Mouse (Mus musculus) neural tube, embryonic 14.5 days (tissue): ENCODE measurements around the gene C130074G19Rik. TPM values are rescaled to one million over a fixed set of nuclear protein-coding genes. Genes with fewer than 3 reads are reported as not detected.
A peak's percentile ranks its signal among the peaks of the same experiment; 100 is the strongest.

ENCODE experiments used
- ATAC-seq: fragments of 200-750 bp; cut with Nextera tagmentation; 2 replicates; pipeline ENCODE4 v1.8.0; 2017; ENCODE audit warnings: low read depth, mild to moderate bottlenecking, moderate TSS enrichment, moderate library complexity
- H3K27ac ChIP-seq: fragments of 300-500 bp; sonication (generic); 2 replicates; pipeline ENCODE4 v1.5.1; 2014; ENCODE audit warnings: low read depth, mild to moderate bottlenecking, control low read depth, low read length, moderate library complexity, mixed read lengths
- H3K27me3 ChIP-seq: fragments of 300-500 bp; sonication (generic); 2 replicates; pipeline ENCODE4 v1.6.1; 2014; ENCODE audit warnings: low read length; ENCODE audit not compliant: control insufficient read depth, insufficient read depth
- H3K36me3 ChIP-seq: fragments of 300-500 bp; sonication (generic); 2 replicates; pipeline ENCODE4 v1.6.1; 2014; ENCODE audit warnings: low read length, mixed read lengths; ENCODE audit not compliant: control insufficient read depth, insufficient read depth
- H3K4me1 ChIP-seq: fragments of 300-500 bp; sonication (generic); 2 replicates; pipeline ENCODE4 v1.6.1; 2014; ENCODE audit warnings: low read length; ENCODE audit not compliant: control insufficient read depth, insufficient read depth
- H3K4me2 ChIP-seq: fragments of 300-500 bp; sonication (generic); 2 replicates; pipeline ENCODE4 v1.6.1; 2014; ENCODE audit warnings: mild to moderate bottlenecking, low read depth, low read length, control low read depth
- H3K4me3 ChIP-seq: fragments of 300-500 bp; sonication (generic); 2 replicates; pipeline ENCODE4 v1.5.1; 2014; ENCODE audit warnings: low read depth, low read length, control low read depth, mixed read lengths
- H3K9ac ChIP-seq: fragments of 300-500 bp; sonication (generic); replicated peaks from 2 replicates; pipeline ENCODE4 v1.6.1; 2014; ENCODE audit warnings: low read depth, mild to moderate bottlenecking, control low read depth, low read length, mixed read lengths
- H3K9me3 ChIP-seq: fragments of 300-500 bp; sonication (generic); 2 replicates; pipeline ENCODE4 v1.6.1; 2016; ENCODE audit warnings: low read length; ENCODE audit not compliant: control insufficient read depth
- WGBS: fragments of 180-500 bp; shearing (Covaris S2); extraction: QIAGEN DNeasy Blood & Tissue Kit; methylation state at CpG from one replicate; pipeline ENCODE4 v1.1.7; 2014; 5-methylcytosine and 5-hydroxymethylcytosine counted together
- polyA plus RNA-seq: library from polyadenylated mRNA; unstranded; fragments of >200 nt; fragmentation: Nextera tagmentation; extraction: Ambion mirVana; gene quantifications from 2 replicates; pipeline ENCODE4 v1.2.1, GENCODE M21; 2014

C130074G19Rik gene
- polyA plus RNA-seq = 0.48 and 1.6 TPM in 2 replicates

DNA sequence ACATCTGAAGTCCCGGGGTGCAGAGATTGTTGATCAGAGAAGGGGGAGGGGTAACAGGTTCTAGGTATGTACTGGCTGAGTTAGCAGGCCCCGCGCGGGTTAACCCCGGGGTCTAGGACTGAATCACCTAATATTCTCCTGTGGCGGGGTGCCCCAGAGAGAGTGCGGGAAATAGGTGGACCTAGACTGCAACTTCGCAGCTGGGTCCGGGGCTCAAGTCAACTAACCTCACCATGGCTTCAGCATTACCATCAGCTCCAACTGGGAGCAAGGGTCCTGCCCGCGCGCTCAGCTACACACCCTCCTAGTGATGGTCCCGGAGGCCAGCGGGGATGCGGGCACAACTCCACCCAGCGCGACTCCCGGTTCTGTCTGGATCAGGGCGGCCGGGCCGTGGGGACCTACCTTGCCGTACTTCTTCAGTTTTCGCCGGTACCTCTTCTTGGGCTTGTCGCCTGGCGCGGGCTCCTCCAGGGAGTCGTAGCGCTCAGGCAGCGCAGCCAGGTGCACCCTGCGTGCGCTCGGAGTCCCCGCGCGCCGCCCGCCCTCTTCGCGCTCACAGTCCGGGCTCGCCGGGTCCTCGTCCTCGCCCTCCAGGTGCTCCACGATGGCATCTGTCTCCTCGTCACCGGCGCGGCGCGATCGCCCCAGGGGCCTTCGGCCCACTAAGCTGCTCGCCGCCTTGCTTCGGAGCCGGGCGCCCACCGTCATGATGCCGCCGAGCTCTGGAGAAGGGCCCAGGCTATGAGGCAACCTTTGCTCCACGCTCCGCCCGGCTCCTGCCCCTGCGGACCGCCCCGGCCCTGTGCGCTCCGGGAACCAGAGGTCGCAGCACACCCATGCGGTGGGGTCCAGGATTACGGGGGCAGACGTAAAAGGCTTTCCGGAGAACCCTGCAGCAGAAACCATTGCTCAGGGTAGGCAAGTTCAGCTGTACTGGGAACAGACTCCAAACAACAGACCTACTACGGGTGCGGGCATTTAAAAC, at the start of gene C130074G19Rik:
Gene C130074G19Rik (minus strand): TSS at position 938 of the 988 bp plus-strand sequence.
- whole genome bisulfite sequencing = 2% methylated on average over 77 of the region's 77 CpGs
- Histone ChIP-seq H3K4me1 (0 out of 2 replicates have a peak, but pooled peaks cover 4% of the 10 kb centered on the region), H3K4me3 (peak within 1 kb of the TSS; percentile 39), H3K9me3 (no peaks in the 10 kb centered on the region), H3K4me2 (peak within 1 kb of the TSS; percentile 68), H3K27ac (no peak within 1 kb of the TSS), H3K36me3 (no peaks in the 10 kb centered on the region), H3K27me3 (peaks cover 14% of the 10 kb centered on the region), H3K9ac (peak within 1 kb of the TSS; percentile 48)
- peak; percentile 38; the same call in 1 of the 2 replicates for ATAC-seq

DNA sequence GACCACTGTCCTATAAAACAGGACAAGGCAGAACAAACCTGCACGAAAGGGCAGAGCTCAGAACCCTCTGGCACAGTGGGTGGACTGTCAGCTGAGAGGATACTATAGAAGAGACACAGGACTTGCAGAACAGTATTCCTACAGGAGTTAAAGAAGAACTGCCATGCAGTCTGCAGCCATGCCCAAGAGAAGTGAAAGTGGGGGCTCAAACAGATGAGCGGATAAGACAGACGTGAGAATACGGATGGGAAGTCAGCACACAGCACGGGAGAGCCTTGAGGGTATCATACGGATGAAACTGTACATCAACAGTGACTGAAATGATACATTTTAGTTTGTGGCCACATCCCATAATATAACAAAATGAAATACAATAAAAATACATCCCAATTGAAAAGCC, 48.1 kb upstream of the C130074G19Rik start:
- ATAC-seq = no peak
- H3K27ac ChIP-seq = no peak overlapping the region
- H3K4me1 ChIP-seq = no peaks in the 10 kb centered on the region
- H3K4me2 ChIP-seq = no peak overlapping the region
- H3K9ac ChIP-seq = no peak overlapping the region
- H3K4me3 ChIP-seq = no peak overlapping the region
- H3K9me3 ChIP-seq = no peaks in the 10 kb centered on the region
- H3K27me3 ChIP-seq = no peaks in the 10 kb centered on the region
- H3K36me3 ChIP-seq = peaks cover 5% of the 10 kb centered on the region
- 79% methylated on average over 6 of the region's 6 CpGs for WGBS

DNA sequence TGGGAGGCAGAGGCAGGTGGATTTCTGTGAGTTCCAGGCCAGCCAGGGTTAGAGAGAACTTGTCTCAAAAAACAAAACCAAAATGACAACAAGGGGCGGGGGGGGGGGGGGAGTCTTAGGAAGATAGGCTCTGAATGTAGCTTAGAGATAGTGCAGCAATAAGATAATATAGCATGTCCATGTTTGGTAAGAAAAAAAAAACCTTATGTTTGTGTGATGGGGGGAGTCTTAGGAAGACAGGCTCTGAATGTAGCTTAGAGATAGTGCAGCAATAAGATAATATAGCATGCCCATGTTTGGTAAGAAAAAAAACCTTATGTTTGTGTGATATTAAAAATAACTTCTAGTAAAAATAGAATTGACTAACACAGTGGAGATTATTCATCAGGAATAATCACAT, 45.4 kb upstream of the C130074G19Rik start:
- WGBS = 100% methylated on average over 1 of the region's 1 CpGs
- Histone ChIP-seq H3K4me3 (no peak overlapping the region), H3K27ac (no peak overlapping the region), H3K4me2 (no peak overlapping the region), H3K36me3 (peaks cover 8% of the 10 kb centered on the region), H3K9ac (no peak overlapping the region), H3K4me1 (no peaks in the 10 kb centered on the region), H3K9me3 (no peaks in the 10 kb centered on the region), H3K27me3 (no peaks in the 10 kb centered on the region)
- ATAC-seq = no peak

DNA sequence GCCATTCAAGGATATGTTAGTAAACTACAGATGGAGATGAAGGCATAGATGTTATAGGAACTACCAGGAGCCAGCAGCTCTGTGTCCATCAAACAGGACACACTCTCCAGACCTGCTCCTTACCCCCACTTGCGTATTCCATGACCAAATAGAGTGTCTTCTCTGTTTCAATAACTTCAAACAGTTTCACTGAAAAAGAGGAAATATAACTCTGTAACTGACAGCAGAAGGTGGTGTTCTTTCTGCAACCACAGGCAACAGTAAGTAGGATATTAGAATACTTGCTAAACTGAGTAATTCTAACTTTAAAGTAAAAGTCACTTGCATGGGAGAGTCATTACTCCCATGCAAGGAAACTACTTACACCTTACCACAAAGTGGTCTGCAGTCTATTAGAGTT, 44.9 kb upstream of the C130074G19Rik start:
- Histone ChIP-seq H3K36me3 (peaks cover 12% of the 10 kb centered on the region), H3K9me3 (no peaks in the 10 kb centered on the region), H3K27me3 (no peaks in the 10 kb centered on the region), H3K4me1 (no peaks in the 10 kb centered on the region), H3K4me3 (no peak overlapping the region), H3K4me2 (no peak overlapping the region), H3K9ac (no peak overlapping the region), H3K27ac (no peak overlapping the region)
- 95% methylated on average over 1 of the region's 1 CpGs for WGBS
- no peak for ATAC-seq

DNA sequence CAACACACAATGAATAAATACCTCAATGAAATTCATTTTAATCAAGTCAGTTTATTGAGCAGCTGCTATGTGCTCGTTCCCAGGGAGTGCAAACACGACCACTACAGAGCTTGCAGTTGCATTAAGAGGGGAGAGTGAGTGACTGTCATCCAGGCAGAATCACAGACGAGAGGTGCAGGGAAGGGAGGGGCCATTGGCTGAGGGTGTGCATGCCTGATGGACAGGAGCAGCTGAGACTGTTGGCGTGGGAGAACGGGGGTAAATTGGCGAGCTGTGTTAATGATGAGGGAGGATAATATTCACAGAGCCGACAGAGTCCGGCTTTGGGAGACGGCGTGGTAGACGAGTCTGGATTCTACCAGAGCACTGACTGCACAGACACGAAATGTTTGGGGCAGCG, 39.8 kb upstream of the C130074G19Rik start:
- H3K36me3 ChIP-seq = peaks cover 25% of the 10 kb centered on the region

DNA sequence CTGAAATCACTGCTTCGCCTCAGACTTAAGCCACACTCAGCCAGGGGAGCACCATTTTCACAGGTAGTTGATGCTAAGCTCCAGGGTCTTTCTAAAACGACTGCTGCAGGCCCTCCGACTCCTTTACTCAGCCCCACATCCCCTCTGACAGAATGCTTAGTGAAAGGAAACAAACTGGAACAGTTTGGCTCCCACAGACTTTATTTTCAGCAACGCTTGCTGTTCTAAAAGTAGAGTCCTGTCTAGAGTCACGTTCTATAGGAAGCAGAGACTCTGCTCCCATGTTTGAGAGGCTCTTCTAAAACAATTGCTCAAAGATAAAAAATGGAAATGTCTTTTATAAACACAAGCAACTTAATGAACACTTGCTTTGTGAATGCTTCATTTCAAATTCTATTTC, 37.0 kb upstream of the C130074G19Rik start:
- ATAC-seq = no peak
- no peak overlapping the region for H3K9ac ChIP-seq
- no peaks in the 10 kb centered on the region for H3K27me3 ChIP-seq
- no peak overlapping the region for H3K4me3 ChIP-seq
- H3K4me2 ChIP-seq = no peak overlapping the region
- H3K27ac ChIP-seq = no peak overlapping the region
- 87% methylated on average over 5 of the region's 5 CpGs for WGBS
- H3K9me3 ChIP-seq = no peaks in the 10 kb centered on the region
- peaks cover 22% of the 10 kb centered on the region for H3K36me3 ChIP-seq
- H3K4me1 ChIP-seq = no peaks in the 10 kb centered on the region

More for the DNA sequence above, 39.8 kb upstream of the C130074G19Rik start:
- H3K4me3 ChIP-seq = no peak overlapping the region
- H3K4me2 ChIP-seq = no peak overlapping the region
- 87% methylated on average over 13 of the region's 13 CpGs for WGBS
- H3K9ac ChIP-seq = no peak overlapping the region
- no peaks in the 10 kb centered on the region for H3K27me3 ChIP-seq
- no peak for ATAC-seq
- no peaks in the 10 kb centered on the region for H3K4me1 ChIP-seq
- H3K9me3 ChIP-seq = no peaks in the 10 kb centered on the region
- no peak overlapping the region for H3K27ac ChIP-seq

DNA sequence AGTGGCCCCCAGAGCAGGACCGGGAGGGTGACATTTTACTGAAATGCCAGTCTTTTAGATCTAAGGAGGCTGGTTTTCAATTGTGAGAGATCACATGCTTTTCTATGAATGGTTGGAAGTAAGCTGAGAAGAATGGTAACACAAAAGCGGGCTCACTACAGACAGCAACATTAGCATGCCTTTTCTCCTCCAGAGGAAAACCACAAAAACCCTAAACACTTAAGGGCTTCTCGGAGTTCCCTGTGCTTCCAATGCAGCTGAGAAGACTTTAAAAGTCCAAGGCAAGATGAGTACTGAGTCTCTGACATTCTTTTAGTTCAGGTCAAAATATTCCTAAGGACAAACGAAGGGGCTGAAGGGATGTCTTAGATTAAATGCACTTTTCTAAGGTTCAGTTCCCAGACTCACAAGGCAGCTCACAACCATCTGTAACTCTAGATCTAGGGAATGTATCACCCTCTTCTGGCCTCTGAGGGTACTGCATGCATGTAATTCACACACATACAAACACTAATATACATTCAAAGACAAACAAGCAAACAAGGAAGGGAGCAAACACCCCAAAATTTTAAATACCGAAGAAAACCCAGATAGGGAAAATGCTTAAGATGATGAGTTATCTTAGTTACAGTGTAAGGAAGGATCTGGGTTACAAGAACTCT, 35.3 kb upstream of the C130074G19Rik start:
- Histone ChIP-seq H3K36me3 (peaks cover 35% of the 10 kb centered on the region), H3K9ac (no peak overlapping the region), H3K27me3 (no peaks in the 10 kb centered on the region), H3K4me3 (no peak overlapping the region), H3K9me3 (no peaks in the 10 kb centered on the region), H3K4me1 (no peaks in the 10 kb centered on the region), H3K27ac (no peak overlapping the region), H3K4me2 (no peak overlapping the region)
- no peak for ATAC-seq
- 82% methylated on average over 5 of the region's 5 CpGs for WGBS

DNA sequence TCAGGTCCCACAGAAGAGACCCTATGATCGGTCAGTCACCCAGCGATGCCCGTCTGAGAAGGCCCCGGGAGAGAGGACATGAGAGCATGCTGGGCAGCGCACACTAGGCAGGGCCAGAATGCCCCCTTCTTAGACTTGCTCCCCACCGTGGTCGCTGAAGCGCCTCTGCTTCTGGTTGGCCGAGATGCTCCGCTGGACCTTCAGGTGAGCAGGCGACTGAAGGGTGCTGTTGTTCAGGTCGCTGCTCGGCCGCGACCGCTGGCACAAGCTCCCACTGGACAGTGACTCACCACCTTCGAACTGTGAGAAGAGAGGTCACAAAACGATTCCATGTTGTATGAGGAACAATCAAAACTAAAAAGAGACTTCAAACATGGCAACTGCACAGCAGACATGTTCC, 29.3 kb upstream of the C130074G19Rik start:
- H3K36me3 ChIP-seq = peaks cover 33% of the 10 kb centered on the region; the same call in 1 of the 2 replicates

DNA sequence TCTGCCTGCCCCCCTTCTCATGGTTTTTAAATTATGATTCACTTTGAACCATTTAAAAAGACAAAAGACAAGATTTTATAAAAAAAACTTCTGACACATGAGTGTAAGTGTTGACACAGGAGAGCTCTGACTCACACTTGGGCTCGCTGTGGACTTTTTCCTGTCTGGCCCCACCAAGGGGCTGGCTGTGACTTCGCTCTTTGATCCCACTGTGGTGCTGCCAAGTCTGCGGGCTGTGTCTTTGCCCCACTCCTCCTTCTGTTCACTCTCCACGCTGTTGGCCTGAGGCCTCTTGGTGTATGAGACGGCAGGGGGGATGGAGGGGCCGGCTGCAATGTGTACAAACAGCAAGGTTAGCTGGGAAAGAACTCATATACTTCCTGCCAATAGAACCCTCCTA, 28.8 kb upstream of the C130074G19Rik start:
- Histone ChIP-seq H3K27me3 (no peaks in the 10 kb centered on the region), H3K4me3 (no peak overlapping the region), H3K4me1 (no peaks in the 10 kb centered on the region), H3K9ac (no peak overlapping the region), H3K9me3 (no peaks in the 10 kb centered on the region), H3K4me2 (no peak overlapping the region), H3K36me3 (peaks cover 36% of the 10 kb centered on the region; the same call in 1 of the 2 replicates), H3K27ac (no peak overlapping the region)
- ATAC-seq = no peak
- WGBS = 71% methylated on average over 6 of the region's 6 CpGs

More for the DNA sequence above, 29.3 kb upstream of the C130074G19Rik start:
- H3K4me3 ChIP-seq = no peak overlapping the region
- no peak overlapping the region for H3K27ac ChIP-seq
- WGBS = 97% methylated on average over 18 of the region's 18 CpGs
- no peaks in the 10 kb centered on the region for H3K27me3 ChIP-seq
- ATAC-seq = no peak
- no peaks in the 10 kb centered on the region for H3K9me3 ChIP-seq
- no peak overlapping the region for H3K4me2 ChIP-seq
- no peak overlapping the region for H3K9ac ChIP-seq
- H3K4me1 ChIP-seq = no peaks in the 10 kb centered on the region
